Mouse (Mus musculus): ENCODE measurements around the gene Tacc2. TPM values are rescaled to one million over a fixed set of nuclear protein-coding genes. Genes with fewer than 3 reads are reported as not detected.

Tacc2 gene
- polyA plus RNA-seq, 1 experiment from 2014 or later: 63.4 TPM

Other genes starting within 250 kb of the Tacc2 start
- 97.4 and 121 TPM in 2 replicates for gene Ate1, start 57.1 kb upstream of the Tacc2 start, polyA plus RNA-seq (2014; fragmentation: Nextera tagmentation; extraction: Ambion mirVana)
- gene Nsmce4a, start 4.3 kb upstream of the Tacc2 start, polyA plus RNA-seq (2014; fragmentation: Nextera tagmentation; extraction: Ambion mirVana): 89.6 and 97.3 TPM in 2 replicates
- gene Btbd16, start 196.6 kb downstream of the Tacc2 start, polyA plus RNA-seq (2014; fragmentation: Nextera tagmentation; extraction: Ambion mirVana): 0.18 TPM in 1 of 2 replicates, not detected in the other

Measured in neural tube, embryonic 14.5 days (tissue).